Mouse (Mus musculus): ENCODE data around the gene Pacrg. TPM values are rescaled to one million over a fixed set of nuclear protein-coding genes. Genes with fewer than 3 reads are reported as not detected.

The Pacrg gene
- polyA plus RNA-seq, 1 experiment = 1.6 TPM

DNA sequence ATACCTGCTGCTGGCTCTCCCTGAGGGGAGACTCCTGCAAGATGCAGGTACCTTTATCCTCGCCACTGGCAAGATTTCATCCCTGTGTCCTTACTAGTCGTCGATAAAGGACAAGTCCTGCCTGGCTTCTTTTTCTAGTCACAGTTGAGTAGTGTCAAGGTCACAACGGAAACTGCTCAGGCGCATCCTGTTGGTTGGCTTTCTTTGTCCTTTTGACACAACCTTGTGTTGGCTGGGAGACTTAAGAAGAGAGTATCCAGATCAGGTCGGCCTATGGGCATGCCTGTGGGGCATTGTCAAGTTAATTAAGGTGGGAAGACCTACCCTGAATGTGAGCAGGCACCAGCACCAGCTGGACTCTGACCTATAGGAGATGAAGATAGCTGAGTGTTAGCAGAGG, 483.8 kb downstream of the Pacrg start:
- peaks cover 19% of the 10 kb centered on the region for H3K4me1 ChIP-seq (ENCODE audit: control insufficient read depth, insufficient read depth, insufficient read length, low read length)
- no peak overlapping the region for H3K4me3 ChIP-seq (ENCODE audit: insufficient read depth, low read depth, low read length)
- H3K27ac ChIP-seq (replicated peaks; ENCODE audit: low read depth, low read length) = no peak overlapping the region

DNA sequence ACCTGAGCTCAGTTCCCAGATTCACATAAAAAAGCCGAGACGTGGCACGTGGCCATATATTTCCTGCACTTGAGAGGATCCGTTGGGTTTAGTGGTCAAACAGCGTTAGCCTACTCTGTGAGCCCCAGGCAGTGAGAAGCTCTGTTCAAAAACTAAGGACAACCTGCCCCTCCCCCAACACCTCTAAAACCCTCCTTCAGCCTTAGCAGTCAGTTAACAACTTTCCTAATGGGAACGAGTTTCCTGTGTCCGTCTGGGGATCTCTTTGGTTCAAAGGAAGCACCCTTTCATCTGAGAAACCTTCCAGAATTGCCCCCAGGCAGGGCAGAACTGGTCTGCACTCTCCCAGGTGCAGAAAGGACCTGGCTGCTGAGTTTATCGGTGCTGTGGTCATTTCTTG, 484.4 kb downstream of the Pacrg start:
- Histone ChIP-seq H3K4me3 (ENCODE audit: insufficient read depth, low read depth, low read length) (no peak overlapping the region), H3K27ac (replicated peaks; ENCODE audit: low read depth, low read length) (no peak overlapping the region), H3K4me1 (ENCODE audit: control insufficient read depth, insufficient read depth, insufficient read length, low read length) (peaks cover 19% of the 10 kb centered on the region)

Other genes with a start within 250 kb of the Pacrg start
- gene Prkn, start 73 bp upstream of the Pacrg start, polyA plus RNA-seq (2012; ENCODE audit: insufficient read depth, insufficient read length, missing spikeins) = 6.3 and 7.2 TPM in 2 replicates